Mouse (Mus musculus): Measurements from ENCODE around the gene Il23r. TPM values are rescaled to one million over a fixed set of nuclear protein-coding genes. Genes with fewer than 3 reads are reported as not detected.
"Not testable (repeated sequence)": the region's sequence is repeated elsewhere in the genome, so short reads cannot be mapped to it uniquely, and the experiment has no call there.

Il23r gene
- polyA plus RNA-seq (2015; fragmentation: Nextera tagmentation; extraction: Ambion mirVana), result not detected in 2 replicates

DNA sequence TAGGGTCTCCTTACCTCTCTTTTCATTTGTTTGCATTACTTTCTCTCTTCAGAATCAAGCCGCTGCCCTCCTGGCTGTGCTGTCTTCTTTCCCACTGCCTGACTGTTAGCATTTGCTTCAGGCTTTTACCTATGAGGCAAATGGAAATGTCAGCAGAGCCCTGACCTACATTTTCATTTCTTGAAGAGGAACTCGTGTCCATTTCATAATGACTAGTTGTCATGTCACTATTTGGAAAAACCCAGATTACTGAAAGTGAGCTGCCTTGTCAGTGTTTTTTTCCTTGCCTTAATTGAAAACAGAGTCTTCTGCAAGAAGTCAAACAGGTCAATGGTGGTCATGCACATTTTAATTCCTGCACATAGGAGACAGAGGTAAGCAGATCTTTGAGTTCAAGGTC, at the start of gene Il23r:
Gene Il23r (minus strand): TSS at position 101 of the 400 bp plus-strand sequence.
- DNase-seq (no peak), ATAC-seq (ENCODE audit: low read depth) (no peak)
- 52% methylated on average over 2 of the region's 2 CpGs for WGBS (ENCODE audit: insufficient replicate concordance)
- H3K27me3 ChIP-seq, result no peaks in the 10 kb centered on the region
- no peak within 1 kb of the TSS for H3K27ac ChIP-seq
- no peak within 1 kb of the TSS for H3K9ac ChIP-seq
- H3K4me1 ChIP-seq (replicated peaks), result no peaks in the 10 kb centered on the region
- no peak within 1 kb of the TSS for H3K4me3 ChIP-seq (replicated peaks)
- H3K9me3 ChIP-seq (replicated peaks), result no peaks in the 10 kb centered on the region
- H3K4me2 ChIP-seq, result no peak within 1 kb of the TSS
- no peaks in the 10 kb centered on the region for H3K36me3 ChIP-seq

DNA sequence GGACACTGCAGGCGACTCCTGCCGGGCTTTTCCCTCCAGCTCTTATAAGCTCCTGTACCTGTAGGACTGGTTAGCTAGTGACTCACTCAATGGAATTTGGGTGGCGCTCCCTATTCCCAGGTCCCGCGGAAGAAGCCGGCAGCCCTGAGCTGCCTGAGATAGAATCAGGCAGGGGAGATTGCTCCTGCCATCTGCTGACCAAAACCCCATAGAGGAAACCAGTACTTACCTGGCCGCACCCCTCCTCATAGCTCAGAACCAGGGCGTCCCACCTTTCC, 44.1 kb upstream of the Il23r start, which contains the start of gene Tacstd2:
Gene Tacstd2 (minus strand): TSS at position 20 of the 278 bp plus-strand sequence.
- no peaks in the 10 kb centered on the region; the same call in 1 of the 2 replicates for H3K4me1 ChIP-seq (replicated peaks)
- no peaks in the 10 kb centered on the region for H3K36me3 ChIP-seq
- 9% methylated on average over 8 of the region's 8 CpGs for WGBS (ENCODE audit: insufficient replicate concordance)
- no peak for ATAC-seq (ENCODE audit: low read depth)
- H3K27ac ChIP-seq, result no peak within 1 kb of the TSS
- H3K9me3 ChIP-seq (replicated peaks), result no peaks in the 10 kb centered on the region
- no peak within 1 kb of the TSS for H3K9ac ChIP-seq
- no peak for DNase-seq
- H3K27me3 ChIP-seq, result peaks cover 56% of the 10 kb centered on the region
- H3K4me3 ChIP-seq (replicated peaks), result peak within 1 kb of the TSS; percentile 32
- peak within 1 kb of the TSS; percentile 50 for H3K4me2 ChIP-seq

DNA sequence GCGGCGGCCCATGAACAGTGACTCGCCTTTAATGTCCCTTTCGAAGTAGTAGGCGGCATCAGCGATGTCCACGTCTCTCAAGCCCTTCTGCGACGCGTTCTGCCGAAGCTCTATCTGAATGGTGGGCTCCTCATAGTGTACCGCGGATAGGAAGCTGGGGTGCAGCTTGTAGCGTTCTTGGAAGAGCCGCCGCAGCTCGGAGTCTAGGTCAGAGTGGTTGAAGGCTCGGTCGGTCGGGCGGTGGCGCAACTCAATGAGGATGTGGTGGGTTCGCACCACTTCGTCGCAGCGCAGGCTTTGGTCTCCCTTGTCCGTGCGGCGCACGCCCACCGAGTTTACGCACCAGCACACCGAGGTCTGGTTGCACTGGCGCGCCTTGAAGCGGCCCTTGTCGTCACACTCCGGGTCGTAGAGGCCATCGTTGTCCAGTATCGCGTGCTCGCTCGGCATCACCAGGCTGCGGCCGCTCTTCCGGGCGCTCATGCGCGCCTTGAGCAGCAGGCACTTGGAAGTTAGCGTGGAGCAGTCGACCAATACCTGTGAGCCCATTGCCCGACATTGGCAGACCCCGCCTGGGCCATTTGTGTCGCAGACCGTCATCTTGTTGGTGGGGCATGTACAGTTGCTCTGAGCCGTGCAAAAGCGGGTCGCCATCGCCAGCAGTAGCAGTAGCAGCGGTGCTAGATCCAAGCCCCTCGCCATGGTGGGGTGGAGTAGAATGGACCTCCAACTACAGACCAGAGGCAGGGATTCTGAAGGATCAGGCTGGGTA, 43.5 kb upstream of the Il23r start:
- Histone ChIP-seq H3K9ac (no peak overlapping the region), H3K9me3 (replicated peaks) (no peaks in the 10 kb centered on the region), H3K27me3 (peaks cover 56% of the 10 kb centered on the region), H3K4me3 (replicated peaks) (peak overlapping the region; percentile 32), H3K36me3 (no peaks in the 10 kb centered on the region), H3K27ac (no peak overlapping the region), H3K4me1 (replicated peaks) (no peaks in the 10 kb centered on the region; the same call in 1 of the 2 replicates), H3K4me2 (peak overlapping the region; percentile 50)
- ATAC-seq (ENCODE audit: low read depth) (no peak), DNase-seq (no peak)
- 1% methylated on average over 62 of the region's 62 CpGs for WGBS (ENCODE audit: insufficient replicate concordance)

DNA sequence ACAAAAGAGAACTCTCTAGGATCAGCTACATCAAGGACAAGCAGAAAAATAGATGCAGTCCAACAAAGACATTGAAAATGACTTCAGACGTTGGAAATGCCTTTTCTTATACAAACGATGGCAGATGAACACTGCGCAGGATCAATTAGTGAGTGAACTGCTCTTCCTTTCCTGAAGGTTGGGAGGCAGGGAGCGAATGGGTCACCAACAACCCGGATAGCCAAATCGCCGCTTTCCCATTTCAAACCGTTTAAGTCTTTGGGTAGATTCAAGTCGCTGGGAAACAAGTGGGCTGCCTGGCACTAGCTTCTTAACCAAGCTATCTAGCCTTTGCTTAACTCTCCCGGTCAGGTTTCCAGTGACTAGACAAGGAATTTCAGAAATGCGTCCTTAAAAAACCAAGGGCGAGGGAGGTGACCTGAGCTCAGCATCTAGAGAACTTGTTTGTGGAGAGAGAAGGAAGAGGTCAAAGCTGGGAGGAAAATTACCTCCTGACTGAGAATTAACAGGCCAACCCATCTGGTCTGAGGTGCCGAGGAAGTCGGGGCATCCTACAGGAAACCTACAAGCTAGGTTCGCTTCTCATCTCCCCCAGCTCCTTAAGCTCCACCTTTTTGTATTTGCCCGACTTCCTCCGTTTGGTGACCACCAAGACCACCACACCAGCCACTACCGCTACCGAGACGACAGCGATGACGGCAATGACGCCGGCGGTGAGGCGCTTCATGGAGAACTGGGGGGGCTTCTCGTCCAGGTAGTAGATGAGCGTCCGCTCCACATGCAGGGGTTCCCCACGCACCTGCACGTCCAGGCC, 42.7 kb upstream of the Il23r start:
- 7% methylated on average over 31 of the region's 31 CpGs for WGBS (ENCODE audit: insufficient replicate concordance)
- Histone ChIP-seq H3K4me1 (replicated peaks) (no peaks in the 10 kb centered on the region; the same call in 1 of the 2 replicates), H3K4me2 (peak overlapping the region; percentile 50), H3K27me3 (peaks cover 56% of the 10 kb centered on the region), H3K27ac (no peak overlapping the region), H3K4me3 (replicated peaks) (peak overlapping the region; percentile 32), H3K9ac (no peak overlapping the region), H3K9me3 (replicated peaks) (no peaks in the 10 kb centered on the region), H3K36me3 (no peaks in the 10 kb centered on the region)
- no peak for ATAC-seq (ENCODE audit: low read depth)
- DNase-seq, result no peak

DNA sequence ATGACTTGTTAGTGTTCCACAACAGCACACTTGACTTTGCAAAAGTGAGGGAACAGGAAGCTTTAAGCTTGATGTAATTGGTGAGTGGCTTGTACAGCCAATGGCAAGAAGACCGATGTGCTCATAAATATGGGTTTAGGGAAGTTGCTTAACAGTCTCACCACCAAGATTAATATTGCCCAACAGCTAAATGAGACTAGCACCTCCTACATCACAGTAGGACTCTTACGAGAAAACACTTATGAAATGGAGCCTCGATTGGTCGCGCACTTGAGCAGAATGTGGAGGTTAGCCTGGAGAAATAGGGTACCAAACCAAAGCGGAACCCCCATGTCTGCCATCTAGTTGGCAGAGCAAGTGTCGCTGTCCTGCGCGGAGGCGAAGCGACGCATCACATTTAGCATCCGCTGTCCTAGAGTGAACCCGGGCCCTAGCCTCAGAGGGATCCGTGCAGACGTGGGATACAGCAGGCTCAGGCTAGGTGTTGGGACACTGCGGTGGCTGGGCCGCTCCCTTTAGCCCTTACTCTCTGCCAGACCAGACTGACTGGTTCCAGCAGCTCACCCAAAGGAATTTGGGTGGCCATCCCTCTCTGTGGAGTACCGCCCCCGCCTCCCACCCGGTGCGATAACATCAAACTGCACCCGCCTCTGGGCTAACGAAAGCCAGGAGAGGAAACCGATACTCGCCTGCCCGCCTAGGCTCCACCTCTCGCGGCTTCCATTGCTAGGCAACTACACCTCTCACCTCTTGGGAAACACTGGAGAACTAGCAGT, 41.2 kb upstream of the Il23r start:
- Histone ChIP-seq H3K4me3 (replicated peaks) (peak overlapping the region; percentile 18; the same call in 1 of the 2 replicates), H3K36me3 (no peaks in the 10 kb centered on the region), H3K9me3 (replicated peaks) (no peaks in the 10 kb centered on the region), H3K4me1 (replicated peaks) (no peaks in the 10 kb centered on the region; the same call in 1 of the 2 replicates), H3K27ac (no peak overlapping the region), H3K4me2 (peak overlapping the region; percentile 41), H3K27me3 (peaks cover 56% of the 10 kb centered on the region), H3K9ac (no peak overlapping the region)
- WGBS (ENCODE audit: insufficient replicate concordance), result 5% methylated on average over 29 of the region's 29 CpGs
- DNase-seq, result no peak
- ATAC-seq (ENCODE audit: low read depth), result peak; percentile 55

DNA sequence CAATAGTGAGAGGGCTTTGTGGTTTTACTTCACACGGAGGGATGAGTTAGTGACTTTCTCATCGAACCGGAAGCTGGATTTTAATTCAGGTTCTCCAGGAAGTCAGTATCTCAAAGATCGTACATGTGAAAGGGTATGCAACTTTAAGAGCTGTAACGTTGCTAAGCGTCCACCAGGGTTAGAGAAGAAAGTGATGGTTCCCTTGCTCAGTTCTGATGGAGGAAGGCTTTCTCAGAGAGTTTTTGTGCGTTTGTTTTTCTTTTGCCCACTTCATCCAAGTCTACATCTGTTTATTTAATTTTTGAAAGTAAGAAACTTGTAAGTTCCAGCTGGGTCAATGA, 40.1 kb upstream of the Il23r start:
- Histone ChIP-seq H3K27me3 (peaks cover 53% of the 10 kb centered on the region), H3K27ac (no peak overlapping the region), H3K4me2 (no peak overlapping the region), H3K4me1 (replicated peaks) (no peaks in the 10 kb centered on the region; the same call in 1 of the 2 replicates), H3K4me3 (replicated peaks) (no peak overlapping the region), H3K9me3 (replicated peaks) (no peaks in the 10 kb centered on the region), H3K9ac (no peak overlapping the region), H3K36me3 (no peaks in the 10 kb centered on the region)
- ATAC-seq (ENCODE audit: low read depth), result no peak
- no peak for DNase-seq
- WGBS (ENCODE audit: insufficient replicate concordance), result 36% methylated on average over 7 of the region's 7 CpGs

DNA sequence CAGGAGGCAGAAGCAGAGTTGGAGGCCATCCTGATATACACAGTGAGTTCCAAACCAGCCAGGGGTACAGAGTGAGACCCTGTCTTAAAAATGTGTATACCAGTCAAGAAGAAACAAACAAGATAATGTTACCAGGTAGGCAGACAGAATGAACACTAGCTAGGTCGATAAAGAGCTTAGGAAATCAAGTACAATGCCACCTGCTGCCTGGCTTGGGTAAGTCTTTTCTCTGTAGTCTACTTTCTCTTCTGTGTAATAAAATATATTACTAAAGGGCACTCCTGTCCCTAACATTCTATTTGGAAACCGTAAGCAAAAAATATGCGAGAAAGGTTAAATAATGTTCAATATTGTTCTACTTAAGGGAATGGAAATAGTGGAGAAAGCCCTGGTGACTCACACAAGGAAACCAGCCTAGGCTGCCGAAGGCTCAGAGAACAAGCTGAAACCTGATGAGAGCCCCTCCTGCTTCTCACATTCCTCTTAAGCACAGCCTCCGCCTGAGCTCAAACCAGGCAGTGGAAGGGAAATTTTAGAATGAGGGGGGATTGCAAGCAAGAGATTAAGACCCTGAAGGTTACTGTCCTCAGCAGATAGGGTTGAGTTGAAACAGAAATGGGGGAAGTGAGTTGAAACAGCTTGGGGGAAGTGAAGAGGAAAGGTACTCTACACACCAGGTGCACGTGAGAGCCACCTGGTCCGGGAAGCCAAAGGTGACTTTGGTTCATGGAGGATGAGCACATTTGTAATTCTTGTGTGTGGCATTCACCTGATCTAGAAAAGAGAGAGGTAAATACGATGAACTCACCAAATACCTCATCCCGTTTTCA, 39.6 kb upstream of the Il23r start:
- H3K27ac ChIP-seq, result no peak overlapping the region
- no peaks in the 10 kb centered on the region; the same call in 1 of the 2 replicates for H3K4me1 ChIP-seq (replicated peaks)
- H3K9ac ChIP-seq, result no peak overlapping the region
- no peaks in the 10 kb centered on the region for H3K36me3 ChIP-seq
- no peak for ATAC-seq (ENCODE audit: low read depth)
- H3K27me3 ChIP-seq, result peaks cover 47% of the 10 kb centered on the region
- H3K4me2 ChIP-seq, result no peak overlapping the region
- H3K4me3 ChIP-seq (replicated peaks), result no peak overlapping the region
- 36% methylated on average over 9 of the region's 9 CpGs for WGBS (ENCODE audit: insufficient replicate concordance)
- H3K9me3 ChIP-seq (replicated peaks), result no peaks in the 10 kb centered on the region
- DNase-seq, result no peak

DNA sequence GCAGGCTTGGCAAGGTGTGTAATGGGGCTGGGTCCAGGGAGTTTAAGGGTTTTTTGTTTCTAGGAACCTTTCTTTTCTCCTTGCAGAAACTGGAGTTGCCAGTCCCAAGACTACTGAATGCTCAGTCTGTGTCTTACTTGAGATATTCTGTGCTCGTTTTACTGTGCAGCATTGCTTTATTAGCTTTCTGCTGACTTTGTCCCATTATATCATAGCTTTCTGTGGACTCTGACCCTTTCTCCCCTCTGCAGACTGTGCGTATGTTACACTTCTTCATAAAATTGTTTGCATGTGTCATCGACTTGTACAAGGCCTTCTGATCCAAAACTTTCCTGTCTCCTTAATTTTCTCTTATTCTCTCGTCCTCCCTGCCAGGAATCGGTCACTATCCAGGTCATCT, 34.7 kb upstream of the Il23r start:
- no peak overlapping the region for H3K27ac ChIP-seq
- H3K4me3 ChIP-seq (replicated peaks), result no peak overlapping the region
- H3K9ac ChIP-seq, result no peak overlapping the region
- WGBS (ENCODE audit: insufficient replicate concordance), result 61% methylated on average over 5 of the region's 5 CpGs
- H3K4me2 ChIP-seq, result no peak overlapping the region
- H3K4me1 ChIP-seq (replicated peaks), result no peaks in the 10 kb centered on the region
- no peak for DNase-seq
- no peaks in the 10 kb centered on the region for H3K9me3 ChIP-seq (replicated peaks)
- no peaks in the 10 kb centered on the region for H3K36me3 ChIP-seq
- no peak for ATAC-seq (ENCODE audit: low read depth)
- no peaks in the 10 kb centered on the region for H3K27me3 ChIP-seq

DNA sequence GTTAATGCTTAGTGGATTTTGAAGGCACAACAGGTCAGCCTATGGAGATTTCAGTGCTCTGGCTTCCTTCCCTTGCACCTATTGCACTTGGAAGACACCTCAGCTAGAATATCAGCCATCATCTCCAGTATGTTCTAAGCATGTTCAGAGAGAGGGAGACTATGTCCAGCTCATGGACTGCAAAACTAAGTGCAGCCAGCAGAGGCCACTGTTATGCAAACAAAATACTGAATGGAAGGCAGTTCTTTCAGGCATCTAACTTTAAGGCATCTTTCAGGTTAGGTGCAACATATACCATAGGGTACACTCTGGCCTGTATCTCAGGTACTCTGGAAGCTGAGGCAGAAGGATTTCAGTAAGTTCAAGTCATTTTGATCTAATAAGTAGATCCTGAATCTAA, 19.1 kb upstream of the Il23r start:
- Histone ChIP-seq H3K4me1 (replicated peaks) (no peaks in the 10 kb centered on the region), H3K4me2 (no peak overlapping the region), H3K27ac (no peak overlapping the region), H3K9ac (no peak overlapping the region), H3K36me3 (no peaks in the 10 kb centered on the region), H3K4me3 (replicated peaks) (no peak overlapping the region), H3K9me3 (replicated peaks) (no peaks in the 10 kb centered on the region), H3K27me3 (no peaks in the 10 kb centered on the region)
- ATAC-seq (ENCODE audit: low read depth) (no peak), DNase-seq (no peak)

DNA sequence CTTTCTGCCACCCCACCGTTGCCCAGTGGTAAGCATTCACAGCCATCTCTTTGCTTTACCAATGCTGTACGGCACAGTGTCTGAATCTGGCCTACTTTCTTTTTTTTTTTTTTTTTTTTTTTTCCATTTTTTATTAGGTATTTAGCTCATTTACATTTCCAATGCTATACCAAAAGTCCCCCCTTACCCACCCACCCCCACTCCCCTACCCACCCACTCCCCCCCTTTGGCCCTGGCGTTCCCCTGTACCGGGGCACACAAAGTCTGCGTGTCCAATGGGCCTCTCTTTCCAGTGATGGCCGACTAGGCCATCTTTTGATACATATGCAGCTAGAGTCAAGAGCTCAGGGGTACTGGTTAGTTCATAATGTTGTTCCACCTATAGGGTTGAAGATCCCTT, 10.3 kb upstream of the Il23r start:
- H3K4me3 ChIP-seq (replicated peaks); H3K4me1 ChIP-seq (replicated peaks); H3K36me3 ChIP-seq; H3K27me3 ChIP-seq; DNase-seq; H3K9me3 ChIP-seq (replicated peaks); ATAC-seq (ENCODE audit: low read depth); H3K9ac ChIP-seq; H3K4me2 ChIP-seq; H3K27ac ChIP-seq: not testable (repeated sequence)
- WGBS (ENCODE audit: insufficient replicate concordance), result 81% methylated on average over 2 of the region's 6 CpGs

DNA sequence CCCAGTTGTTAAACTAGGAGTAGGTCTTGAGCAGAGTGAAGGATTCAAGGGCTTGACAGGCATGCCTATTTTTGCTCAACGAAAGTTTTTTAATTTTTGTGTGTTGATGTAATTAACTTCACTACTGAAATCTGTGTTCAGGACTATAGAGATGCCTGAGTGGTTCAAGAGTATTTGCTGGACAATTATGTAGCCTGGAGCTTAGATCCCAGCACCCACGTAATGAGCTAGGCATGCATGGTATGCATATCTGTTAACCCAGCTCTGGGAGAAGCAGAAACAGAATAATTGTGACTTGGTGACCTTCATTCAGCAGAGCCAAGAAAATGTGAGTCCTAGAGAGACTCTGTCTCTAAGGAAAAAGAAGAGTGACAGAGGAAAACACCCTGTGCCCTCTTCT, 10.6 kb downstream of the Il23r start:
- ATAC-seq (ENCODE audit: low read depth), result no peak
- H3K27me3 ChIP-seq, result no peaks in the 10 kb centered on the region
- H3K27ac ChIP-seq, result no peak overlapping the region
- H3K9ac ChIP-seq, result no peak overlapping the region
- no peaks in the 10 kb centered on the region for H3K4me1 ChIP-seq (replicated peaks)
- H3K9me3 ChIP-seq (replicated peaks), result no peaks in the 10 kb centered on the region
- no peak for DNase-seq
- WGBS (ENCODE audit: insufficient replicate concordance), result 64% methylated on average over 2 of the region's 2 CpGs
- no peaks in the 10 kb centered on the region for H3K36me3 ChIP-seq
- no peak overlapping the region for H3K4me2 ChIP-seq
- H3K4me3 ChIP-seq (replicated peaks), result no peak overlapping the region
